Mouse (Mus musculus): ENCODE data around the gene Sbk2.

GRCm38 (mm10) chr7:4964272-4964671 is at the start of gene Sbk2:
- peak; percentile 62 for TF ChIP-seq CTCF (IDR thresholded peaks at IDR 0.05; ENCODE audit: extremely low read depth, insufficient read depth, low read length)
- no peak for TF ChIP-seq POLR2A (IDR thresholded peaks at IDR 0.05; ENCODE audit: extremely low read depth, insufficient read depth, low read length)
